Mouse (Mus musculus): ENCODE data around the gene Trpm3.
"Not testable (repeated sequence)": the region's sequence is repeated elsewhere in the genome, so short reads cannot be mapped to it uniquely, and the experiment has no call there.

Trpm3 gene

GRCm38 (mm10) chr19:22775191-22775695 lies 636.4 kb downstream of the Trpm3 start:
- DNase-seq: no peak

DNA sequence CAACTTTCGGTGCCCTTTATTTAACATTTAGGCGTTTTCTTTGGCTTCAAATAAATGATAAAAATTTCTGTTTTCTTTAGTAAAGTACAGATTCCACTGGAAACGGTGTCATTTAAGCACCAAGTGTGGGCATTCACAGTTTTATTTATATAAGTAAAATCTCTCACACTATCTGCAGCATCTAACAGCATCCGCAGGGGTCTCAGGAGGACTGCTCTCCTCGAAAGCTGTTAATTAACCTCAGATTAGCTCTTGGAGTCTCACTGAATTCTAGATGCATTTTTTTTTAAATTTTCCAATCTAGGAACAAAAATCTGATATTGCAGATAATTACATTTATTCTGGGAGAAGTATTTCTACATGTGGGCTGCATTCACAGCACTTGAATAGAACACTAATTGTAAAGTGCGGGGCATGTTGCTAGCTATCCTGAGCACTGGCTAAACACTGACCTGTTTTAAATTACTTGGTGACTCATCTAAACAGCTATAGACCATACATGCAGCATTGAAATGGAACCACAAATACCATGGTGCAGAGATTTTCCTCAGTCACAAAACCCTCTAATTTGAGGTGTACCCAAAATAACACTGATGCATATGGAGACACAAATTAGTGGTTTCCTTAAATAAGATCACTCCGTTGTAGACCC lies 641.5 kb downstream of the Trpm3 start:
- no peak for DNase-seq

DNA sequence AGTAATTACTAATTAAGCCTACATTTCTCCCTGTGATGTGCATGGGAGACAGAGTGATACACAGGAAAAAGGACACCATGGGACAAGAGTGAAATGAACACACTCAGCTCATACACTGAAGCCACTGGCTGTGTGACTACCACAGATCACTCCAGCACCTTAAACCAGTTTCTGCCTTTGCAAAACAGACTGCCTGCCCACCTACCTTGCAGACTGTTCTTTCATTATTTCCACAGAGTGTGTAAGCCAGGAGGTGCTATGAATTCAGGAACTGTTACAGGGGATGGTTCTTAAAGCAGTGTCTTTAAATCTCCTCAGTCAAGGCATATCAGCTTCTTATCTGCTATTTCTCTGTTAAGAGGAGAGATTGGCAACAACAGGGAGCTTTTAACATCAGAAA lies 642.7 kb downstream of the Trpm3 start:
- no peak for DNase-seq

DNA sequence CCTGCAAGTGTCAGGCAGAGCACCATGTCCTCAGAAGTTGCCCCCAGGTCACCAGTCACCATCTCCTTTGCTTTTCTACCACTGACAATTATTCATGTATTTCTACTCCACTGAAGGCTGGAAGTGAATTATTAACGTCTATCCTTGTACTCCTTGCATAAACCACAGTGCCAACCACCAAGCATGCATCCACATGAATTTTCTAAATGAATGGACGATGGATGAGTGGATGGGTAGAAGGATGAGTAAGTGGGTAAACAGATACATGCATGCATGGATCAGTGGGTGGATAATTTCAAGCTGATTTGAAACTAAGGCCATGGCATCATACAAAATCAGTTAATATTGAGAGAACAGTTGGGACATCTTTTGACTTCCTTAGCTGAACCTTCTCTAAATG lies 644.9 kb downstream of the Trpm3 start:
- DNase-seq: no peak

DNA sequence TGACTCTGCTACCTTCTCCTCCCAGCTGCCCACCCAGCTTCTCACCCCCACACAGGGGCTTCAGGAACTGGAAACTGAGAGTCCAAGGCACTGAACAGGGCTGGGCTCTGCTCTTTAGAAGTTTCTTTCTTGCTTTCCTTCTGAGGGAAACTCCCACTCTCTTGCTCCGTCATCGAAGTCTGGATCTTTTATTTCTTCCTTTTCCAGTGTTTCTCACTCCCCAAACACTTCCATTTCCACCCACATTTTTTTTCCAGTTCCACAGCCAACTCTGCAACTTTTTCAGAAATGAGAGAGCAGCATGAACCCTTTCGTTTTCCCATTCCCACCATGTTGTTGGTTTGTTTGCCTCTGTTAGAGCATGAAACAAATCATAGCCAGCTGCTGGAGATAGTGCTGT lies 650.9 kb downstream of the Trpm3 start:
- DNase-seq: no peak

- no peak for DNase-seq
Observed at GRCm38 (mm10) chr19:22796996-22797395, 658.1 kb downstream of the Trpm3 start.

GRCm38 (mm10) chr19:22800471-22800870 lies 661.6 kb downstream of the Trpm3 start:
- DNase-seq: no peak

DNA sequence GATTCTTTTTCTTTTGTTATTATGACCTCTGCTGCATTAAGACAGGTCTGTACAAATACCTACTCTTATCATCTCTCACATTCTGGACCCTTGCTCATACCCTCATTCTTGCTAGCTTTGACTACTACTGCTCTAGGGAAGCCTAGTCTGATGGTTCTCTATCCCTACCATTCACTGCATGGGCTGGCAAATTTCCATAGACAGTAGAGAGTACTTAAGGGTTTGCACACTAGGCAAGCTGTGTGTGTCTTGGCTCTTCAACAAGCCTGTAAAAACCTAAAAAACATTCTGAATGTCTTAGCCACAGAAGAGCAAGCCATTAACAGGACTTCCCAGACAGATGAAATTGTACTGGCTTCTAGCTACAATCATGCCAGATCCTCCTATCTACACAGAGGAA lies 664.5 kb downstream of the Trpm3 start:
- no peak for DNase-seq

DNA sequence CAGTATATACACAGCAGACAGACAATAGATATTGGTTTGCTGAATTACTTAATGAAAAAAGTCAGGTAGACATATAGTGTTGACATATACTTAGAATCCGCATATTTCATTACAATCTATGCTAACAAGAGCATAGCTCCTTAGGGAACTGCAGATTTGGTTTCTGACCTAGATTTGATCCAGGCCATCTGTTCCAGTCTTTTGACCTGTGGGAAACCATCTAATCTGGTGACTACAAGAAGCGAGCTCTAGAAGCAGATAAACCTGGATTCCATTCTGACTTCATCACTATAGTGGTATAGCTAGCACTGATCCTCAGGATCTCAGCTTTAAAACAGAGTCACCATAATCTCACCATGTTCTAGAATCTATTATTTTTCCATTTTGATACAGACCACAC lies 665.5 kb downstream of the Trpm3 start:
- no peak for DNase-seq

DNA sequence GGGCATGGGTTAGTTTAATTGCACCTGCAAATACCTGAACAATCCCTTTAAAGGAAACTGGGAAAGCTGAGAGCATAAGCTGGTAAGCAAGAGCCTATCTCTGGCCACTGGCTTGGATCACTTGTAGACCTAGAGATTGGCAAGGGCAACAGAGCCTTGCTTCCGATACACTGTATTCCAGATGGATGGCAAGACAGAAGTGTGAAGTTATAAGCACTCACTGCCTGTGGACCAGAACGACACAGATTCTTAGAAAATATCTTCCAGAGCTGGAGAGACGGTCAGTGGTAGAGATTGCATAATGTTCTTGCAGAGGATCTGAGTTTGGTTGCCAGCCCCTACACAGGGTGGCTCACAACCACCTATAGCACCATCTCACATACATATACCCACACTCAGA lies 671.4 kb downstream of the Trpm3 start:
- DNase-seq: no peak

GRCm38 (mm10) chr19:22821741-22822140 lies 682.9 kb downstream of the Trpm3 start:
- DNase-seq: no peak

DNA sequence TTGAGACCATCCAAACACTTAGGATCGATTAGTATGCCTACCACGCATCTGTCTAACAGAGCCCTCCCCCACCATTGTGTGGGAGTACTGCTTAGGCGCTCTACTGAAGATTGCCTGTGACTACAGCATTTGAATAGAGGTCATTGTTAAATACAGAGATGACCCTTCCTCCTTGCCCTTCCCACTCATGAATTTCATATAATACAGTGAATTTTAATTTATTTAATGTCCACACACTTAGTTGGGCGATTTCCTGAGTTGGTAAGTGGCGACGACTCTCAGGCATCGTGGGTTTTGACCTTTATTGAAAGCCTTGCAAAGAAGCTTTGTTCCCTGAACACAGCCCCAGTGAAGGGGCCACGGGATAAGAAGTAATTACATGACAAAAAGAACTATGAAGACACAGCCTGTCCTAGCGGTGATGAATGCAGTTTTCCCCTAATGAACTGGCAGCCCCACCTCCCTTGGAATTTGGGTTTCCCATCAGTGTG lies 684.7 kb downstream of the Trpm3 start:
- no peak for DNase-seq

DNA sequence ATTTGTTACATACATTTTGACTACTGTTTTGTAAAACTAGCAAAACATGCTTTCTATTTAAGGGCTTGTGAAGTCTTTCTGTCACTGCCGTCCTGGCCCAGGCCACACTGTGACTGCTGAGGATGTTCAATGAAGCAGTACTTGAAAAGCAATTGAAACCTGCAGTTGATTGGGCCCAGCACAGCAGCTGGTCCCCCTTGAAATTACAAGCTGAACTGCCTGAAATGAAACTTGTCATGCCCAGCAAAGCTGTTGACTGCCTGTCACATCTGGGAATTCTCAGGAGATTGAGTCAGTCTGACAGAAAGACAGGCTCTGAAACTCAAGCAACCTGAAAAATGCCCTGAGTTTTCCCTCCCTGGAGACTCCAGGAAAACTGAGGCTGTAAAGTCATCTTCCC lies 687.0 kb downstream of the Trpm3 start:
- no peak for DNase-seq

GRCm38 (mm10) chr19:22828198-22828742 lies 689.4 kb downstream of the Trpm3 start:
- DNase-seq: no peak

DNA sequence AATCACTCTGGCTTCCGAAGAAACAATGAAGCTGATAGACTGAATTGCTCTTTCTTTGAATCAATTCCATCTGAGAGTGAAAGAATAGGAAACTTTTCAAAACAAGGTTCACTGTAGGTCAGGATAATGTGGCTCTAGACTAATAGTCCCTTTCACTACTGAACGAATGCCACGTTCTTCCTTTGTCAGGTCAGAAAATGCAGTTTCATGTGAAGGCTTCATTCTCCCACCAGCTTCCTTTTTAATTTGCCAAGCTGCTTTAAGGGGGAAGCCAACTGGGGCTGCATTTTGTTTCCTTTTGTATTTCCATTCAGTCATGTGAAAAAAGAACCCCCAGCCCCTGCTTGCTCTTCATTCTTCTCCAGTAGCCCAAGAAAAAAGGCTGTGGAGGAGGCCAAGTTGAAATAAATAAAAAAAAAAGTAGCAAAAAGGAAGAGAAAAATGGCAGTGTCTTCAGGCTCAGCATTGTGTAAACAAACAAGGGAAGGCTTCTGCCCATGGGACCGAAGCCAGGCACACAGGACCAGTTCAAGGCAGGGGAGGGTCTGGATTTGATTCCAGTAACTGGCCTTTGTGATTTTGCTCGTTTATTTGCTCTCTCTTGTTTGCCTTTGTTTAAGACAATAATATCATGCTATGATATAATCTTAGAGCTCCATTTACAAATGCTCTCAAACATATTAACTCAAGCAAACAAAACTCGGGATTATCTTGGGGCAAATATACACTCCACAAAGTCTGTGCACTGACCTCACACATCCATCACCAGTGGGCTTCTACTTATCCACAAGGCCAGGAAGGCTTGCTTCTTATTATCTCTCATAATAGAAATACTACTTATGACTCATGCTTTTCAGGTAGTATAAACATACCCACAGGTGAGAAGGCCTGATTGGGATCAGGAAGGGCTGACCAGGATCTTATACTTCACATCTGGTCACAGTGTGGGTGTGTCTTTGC lies 702.5 kb downstream of the Trpm3 start:
- no peak for DNase-seq

- no peak for DNase-seq
Observed at GRCm38 (mm10) chr19:22842697-22843096, 703.9 kb downstream of the Trpm3 start.

- DNase-seq: no peak
Observed at GRCm38 (mm10) chr19:22847696-22848095, 708.9 kb downstream of the Trpm3 start.

- no peak for DNase-seq
Observed at GRCm38 (mm10) chr19:22848251-22848650, 709.4 kb downstream of the Trpm3 start.

- no peak for DNase-seq
Observed at GRCm38 (mm10) chr19:22848783-22849576, 710.1 kb downstream of the Trpm3 start.

DNA sequence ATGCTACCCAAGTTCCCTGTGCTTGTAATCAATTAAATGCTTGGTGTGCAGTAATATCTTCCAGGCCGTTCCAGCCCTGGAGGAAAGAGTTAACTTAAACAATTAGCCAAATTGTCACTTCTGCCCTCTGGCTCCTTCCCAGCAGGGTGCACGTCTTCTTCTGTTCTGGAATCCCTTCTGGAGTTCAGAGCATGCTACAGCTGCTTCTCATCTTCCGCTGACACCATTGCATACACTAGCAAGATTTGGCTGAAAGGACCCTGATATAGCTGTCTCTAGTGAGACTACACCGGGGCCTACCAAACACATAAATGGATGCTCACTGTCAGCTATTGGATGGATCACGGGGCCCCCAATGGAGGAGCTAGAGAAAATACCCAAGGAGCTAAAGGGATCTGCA lies 712.6 kb downstream of the Trpm3 start:
- not testable (repeated sequence) for DNase-seq

- no peak for DNase-seq
Observed at GRCm38 (mm10) chr19:22859644-22860043, 720.8 kb downstream of the Trpm3 start.

- no peak for DNase-seq
Observed at GRCm38 (mm10) chr19:22867456-22867855, 728.6 kb downstream of the Trpm3 start.

GRCm38 (mm10) chr19:22869853-22870252 lies 731.0 kb downstream of the Trpm3 start:
- no peak for DNase-seq

All from right cerebral cortex, postnatal 4 days (tissue).